Mouse (Mus musculus) C3H10T1/2 (cell line): ENCODE results near the gene Papolg. TPM values are rescaled to one million over a fixed set of nuclear protein-coding genes. Genes with fewer than 3 reads are reported as not detected.

Experiments
- polyA plus RNA-seq, 2 experiments: library from polyadenylated mRNA; unstranded; fragments of >200 nt; fragmentation: generic; extraction: Trizol; gene quantifications; one replicate each; pipeline ENCODE4 v1.2.1; 2012; ENCODE audit warnings: missing spikeins in 2 of 2

Papolg gene
- 1 to 10 TPM in 1 of 2 experiments, under 1 TPM in 1; 0.18 to 2.4 TPM for polyA plus RNA-seq

GRCm38 (mm10) chr11:23895060-23895426, at the start of gene Papolg:
Papolg (minus strand) TSS chr11:23895253.

Other genes starting within 250 kb of the Papolg start
- 1 to 10 TPM in 1 of 2 experiments, under 1 TPM in 1; 0.41 to 3.4 TPM for gene Pus10, start 229.6 kb downstream of the Papolg start, polyA plus RNA-seq
- gene Pex13, start 229.3 kb downstream of the Papolg start, polyA plus RNA-seq: 1 to 10 TPM in 1 of 2 experiments, under 1 TPM in 1; 0.55 to 8.7 TPM
- gene Rel, start 124.3 kb downstream of the Papolg start, polyA plus RNA-seq: under 1 TPM; 0.06 to 0.33 TPM
- not detected for gene A830031A19Rik, start 179.8 kb upstream of the Papolg start, polyA plus RNA-seq
- not detected for gene Bcl11a, start 182.8 kb upstream of the Papolg start, polyA plus RNA-seq